Mouse (Mus musculus) pancreas, adult 10 weeks (tissue): ENCODE data around the gene Dok3. TPM values are rescaled to one million over a fixed set of nuclear protein-coding genes. Genes with fewer than 3 reads are reported as not detected.

Source experiments
- polyA plus RNA-seq: library from polyadenylated mRNA; stranded (reverse); fragments of 350-450 nt; fragmentation: Illumina TruSeq; extraction: RNeasy Lipid Tissue Mini Kit (QIAGEN cat#74804); gene quantifications from one replicate; pipeline ENCODE4 v1.2.3, GENCODE M21; 2015; ENCODE audit warnings: low read depth, low replicate concordance; ENCODE audit not compliant: insufficient read depth

The Dok3 gene
- polyA plus RNA-seq, result 2.5 TPM

GRCm38 (mm10) chr13:55529198-55529915 is at the start of gene Dok3:
Gene Dok3 (minus strand): TSS chr13:55529296.

DNA sequence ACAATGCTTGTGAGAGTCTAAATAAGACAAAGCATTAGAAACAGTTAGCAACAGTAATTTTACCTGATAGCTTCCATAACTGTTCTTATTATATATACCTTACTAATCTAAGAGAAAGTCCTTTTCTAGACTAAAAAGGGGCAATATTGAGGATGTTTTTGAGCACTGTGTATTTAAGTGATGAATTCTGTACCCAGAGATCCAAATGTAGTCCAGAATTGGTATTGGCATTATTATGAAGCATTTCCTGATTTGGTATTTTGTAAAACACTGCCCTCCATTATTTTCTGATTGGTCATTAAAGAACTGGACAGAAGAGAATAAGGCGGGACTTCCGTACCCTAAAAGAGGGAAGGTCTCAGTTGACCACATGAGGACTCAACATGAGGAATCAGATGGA is 44.3 kb upstream of the Dok3 start, which contains the start of gene Tmed9:
Gene Tmed9 (plus strand): TSS at position 301 of the 400 bp plus-strand sequence.

DNA sequence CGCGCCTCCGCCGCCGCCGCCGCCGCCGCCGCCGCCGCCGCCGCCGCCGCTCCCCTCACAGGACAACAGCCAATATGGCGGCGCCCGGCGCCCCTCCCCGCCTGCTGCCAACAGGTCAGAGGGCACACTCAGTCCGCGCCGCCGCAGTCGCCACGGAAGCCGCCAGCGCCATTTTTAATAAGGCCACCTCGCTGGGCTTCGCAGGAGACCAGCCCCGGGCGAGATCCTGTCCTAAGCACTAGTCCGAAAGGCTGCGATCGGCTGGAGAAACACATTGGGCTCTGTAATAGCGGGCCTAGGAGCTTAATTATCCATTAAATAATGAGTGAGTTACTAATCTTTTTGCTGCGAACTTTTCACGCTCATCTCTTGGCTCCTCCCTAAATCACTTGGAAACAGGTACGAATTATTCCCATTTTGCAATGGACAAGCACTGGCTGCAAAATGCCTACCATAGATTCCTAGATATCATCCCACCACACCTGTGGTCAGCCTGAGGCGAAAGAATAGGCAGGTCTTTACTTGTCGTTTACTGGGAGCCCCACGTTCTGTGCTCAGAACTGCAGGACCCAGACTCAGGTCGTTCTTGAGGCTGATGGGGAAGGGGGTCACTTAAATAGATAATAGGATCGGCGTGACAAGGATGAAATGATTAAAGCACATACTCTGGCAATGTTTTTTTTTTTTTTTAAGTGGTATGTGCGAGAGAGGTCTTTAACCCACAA is 42.1 kb upstream of the Dok3 start, which contains the start of gene Fam193b:
Gene Fam193b (minus strand): TSS at position 94 of the 725 bp plus-strand sequence.

DNA sequence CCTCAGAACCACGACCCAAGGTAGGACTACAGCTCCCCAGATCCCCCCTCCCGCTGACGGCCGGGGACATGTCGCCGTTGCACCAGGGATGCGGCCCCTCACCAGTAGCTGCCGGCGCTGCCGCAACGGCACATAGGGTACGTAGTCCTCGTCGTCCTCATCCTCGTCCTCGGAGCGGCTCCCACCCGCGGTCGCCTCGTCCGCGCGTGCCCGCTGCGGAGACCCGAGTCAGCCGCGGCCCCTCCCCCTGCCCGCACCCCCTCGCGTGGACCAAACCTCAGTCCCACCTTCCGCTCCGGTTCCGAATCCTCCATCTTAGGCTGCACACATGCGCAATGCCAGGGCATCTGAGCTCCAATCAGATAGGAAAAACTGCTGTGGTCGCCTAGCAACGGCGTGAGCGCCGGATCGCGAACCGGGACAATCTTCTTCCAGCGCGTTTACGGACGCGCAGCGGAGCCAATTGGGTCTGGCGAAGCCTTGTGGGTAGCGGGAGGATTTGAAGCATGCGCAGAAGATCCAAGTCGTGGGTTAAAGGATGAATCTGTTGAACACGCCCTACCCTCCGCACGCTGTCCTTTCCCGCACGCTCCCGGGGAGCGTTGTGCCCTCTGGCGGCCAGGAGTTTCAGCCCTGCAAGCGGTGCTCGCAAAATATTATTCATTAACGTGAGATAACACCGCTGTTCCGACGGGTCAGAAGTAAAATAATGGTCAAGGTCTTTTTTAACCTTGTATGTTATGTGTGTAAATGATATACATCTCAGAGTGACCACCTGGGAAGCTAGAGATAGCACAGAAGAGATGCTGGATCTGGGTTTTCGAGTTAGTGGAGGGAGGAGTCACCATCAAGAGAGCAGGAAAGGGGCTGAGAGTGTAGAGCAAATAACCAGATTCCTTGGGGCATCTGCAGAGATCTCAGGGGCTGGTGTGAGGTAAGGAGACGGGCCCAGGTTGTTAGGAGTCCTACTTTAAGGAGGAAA is 7.4 kb upstream of the Dok3 start, which contains the start of gene Ddx41:
Gene Ddx41 (minus strand): TSS at position 465 of the 982 bp plus-strand sequence.

GRCm38 (mm10) chr13:55513111-55513748 is 15.9 kb downstream of the Dok3 start, which contains the start of gene Pdlim7:
Gene Pdlim7 (minus strand): TSS chr13:55513676.

GRCm38 (mm10) chr13:55487578-55488498 is 41.3 kb downstream of the Dok3 start, which contains the start of gene Dbn1:
Gene Dbn1 (minus strand): TSS chr13:55488111.

Other genes starting within 250 kb of the Dok3 start
- gene Prelid1, start 208.8 kb downstream of the Dok3 start, polyA plus RNA-seq, result 54.5 TPM
- 52.6 TPM for gene Rab24, start 207.3 kb downstream of the Dok3 start, polyA plus RNA-seq
- gene Mxd3, start 199.5 kb downstream of the Dok3 start, polyA plus RNA-seq, result not detected
- gene Lman2, start 166.5 kb downstream of the Dok3 start, polyA plus RNA-seq, result 21.4 TPM
- 0.44 TPM for gene Rgs14, start 159.6 kb downstream of the Dok3 start, polyA plus RNA-seq
- gene Slc34a1, start 131.1 kb downstream of the Dok3 start, polyA plus RNA-seq, result not detected
- not detected for gene Pfn3, start 114.1 kb downstream of the Dok3 start, polyA plus RNA-seq
- not detected for gene F12, start 102.5 kb downstream of the Dok3 start, polyA plus RNA-seq
- gene Grk6, start 84.2 kb downstream of the Dok3 start, polyA plus RNA-seq, result 9.0 TPM
- gene Prr7, start 65.0 kb downstream of the Dok3 start, polyA plus RNA-seq, result 0.63 TPM
- 5.1 TPM for gene Dbn1, start 41.2 kb downstream of the Dok3 start, polyA plus RNA-seq
- 10.5 TPM for gene Pdlim7, start 15.6 kb downstream of the Dok3 start, polyA plus RNA-seq
- 11.5 TPM for gene Ddx41, start 7.4 kb upstream of the Dok3 start, polyA plus RNA-seq
- 137 TPM for gene Fam193b, start 41.8 kb upstream of the Dok3 start, polyA plus RNA-seq
- gene Tmed9, start 44.4 kb upstream of the Dok3 start, polyA plus RNA-seq, result 41.1 TPM
- gene B4galt7, start 70.6 kb upstream of the Dok3 start, polyA plus RNA-seq, result 4.6 TPM
- 11.0 TPM for gene Caml, start 93.7 kb upstream of the Dok3 start, polyA plus RNA-seq
- 18.4 TPM for gene Ddx46, start 105.7 kb upstream of the Dok3 start, polyA plus RNA-seq
- gene B230219D22Rik, start 163.8 kb upstream of the Dok3 start, polyA plus RNA-seq, result 10.2 TPM
- gene Txndc15, start 185.4 kb upstream of the Dok3 start, polyA plus RNA-seq, result 11.3 TPM
- 18.0 TPM for gene Pcbd2, start 198.1 kb upstream of the Dok3 start, polyA plus RNA-seq